Mouse (Mus musculus) brain, embryonic 18.5 days (tissue): ENCODE data around the gene Usp50.
A peak's percentile ranks its signal among the peaks of the same experiment; 100 is the strongest.

ENCODE experiments used
- DNase-seq: peaks from one replicate; pipeline ENCODE4 v3.0.0-alpha.2; 2012; ENCODE audit warnings: low read depth, low spot score

Gene Usp50

DNA sequence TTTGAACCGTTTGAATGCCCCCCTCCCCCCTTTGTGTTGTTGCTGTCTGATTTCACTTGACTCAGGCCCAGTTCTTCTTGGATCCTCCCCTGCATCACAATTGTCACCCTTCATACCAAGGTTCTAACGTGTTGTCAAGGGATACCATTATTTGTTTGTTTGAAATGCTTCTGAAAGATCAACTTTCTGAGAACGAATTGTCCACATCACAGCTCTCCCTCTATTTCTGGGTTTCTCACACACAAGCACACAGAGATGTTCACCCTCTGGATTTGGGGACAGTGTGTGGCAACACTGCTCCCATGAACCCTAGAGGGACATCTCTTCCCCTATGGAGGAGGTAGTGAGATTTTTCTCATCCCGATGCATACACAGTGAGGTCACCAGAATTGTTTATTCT is at the start of gene Usp50:
Usp50 (minus strand) TSS at position 101 of the 400 bp plus-strand sequence.
- no peak for DNase-seq

DNA sequence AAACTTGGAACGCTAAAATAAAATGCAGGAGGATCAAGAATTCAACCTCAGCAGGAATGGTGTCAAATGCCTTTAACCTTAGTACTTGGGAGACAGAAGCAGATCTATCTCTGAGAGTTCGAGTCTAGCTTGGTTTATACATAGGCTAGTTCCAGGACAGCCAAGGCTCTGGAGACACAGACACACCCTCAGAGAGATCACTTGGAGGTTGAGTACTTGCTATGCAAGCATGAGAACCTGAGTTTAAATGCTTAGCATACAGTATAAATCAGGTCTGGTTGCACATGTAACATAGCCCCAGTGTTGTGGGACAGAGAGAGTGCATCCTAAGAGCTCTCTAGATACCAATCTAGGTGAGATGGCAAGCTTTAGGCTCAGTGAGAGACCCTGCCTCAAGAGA is 34.1 kb upstream of the Usp50 start:
- no peak for DNase-seq

DNA sequence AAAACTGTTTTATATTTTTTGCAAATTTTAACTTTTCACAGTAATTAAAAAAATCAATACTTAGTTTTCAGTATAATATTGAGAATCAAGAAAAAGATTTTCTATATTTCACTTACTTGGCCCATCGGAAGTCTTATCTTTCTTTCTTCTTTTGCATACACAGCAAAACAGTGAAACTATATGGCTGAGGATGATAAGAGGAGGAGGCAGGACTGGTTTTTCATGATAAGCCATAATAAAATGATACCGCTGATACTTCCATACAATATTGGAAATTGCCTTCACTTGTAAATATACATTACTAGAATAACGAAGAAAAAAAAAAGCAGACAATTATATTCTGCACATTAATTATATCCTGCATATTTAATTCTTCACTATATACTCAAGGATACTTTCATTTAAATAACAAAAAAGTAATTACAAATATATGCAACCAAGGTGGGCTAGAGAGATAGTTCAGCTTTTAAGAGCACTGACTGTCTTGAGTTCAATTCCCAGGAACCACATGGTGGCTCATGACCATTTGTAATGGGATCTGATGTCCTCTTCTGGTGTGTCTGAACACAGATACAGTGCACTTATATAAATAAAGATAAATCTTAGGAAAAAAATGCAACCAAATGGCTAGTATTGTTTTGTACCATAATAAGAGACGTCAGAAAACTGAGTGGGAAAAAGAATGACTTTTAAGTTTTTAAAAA is 33.5 kb upstream of the Usp50 start:
- DNase-seq, result no peak

DNA sequence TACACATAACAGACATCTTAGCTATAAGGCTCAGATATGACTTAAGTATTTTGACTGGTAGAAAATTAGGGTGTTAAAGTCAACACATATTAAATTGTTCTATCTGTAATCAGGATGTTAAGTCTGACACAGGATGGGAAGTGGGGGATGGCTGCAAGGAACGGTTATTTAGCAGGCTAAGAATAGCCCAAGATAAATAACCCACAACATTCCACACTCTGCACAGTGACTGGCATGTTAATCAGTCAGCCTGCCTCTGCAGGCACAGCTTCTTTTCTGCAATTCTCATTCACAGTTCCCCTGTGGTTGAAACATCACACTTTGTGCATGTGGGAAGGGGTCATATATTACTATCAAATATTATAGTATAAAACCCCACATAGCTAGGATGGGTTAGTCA is 32.6 kb upstream of the Usp50 start:
- no peak for DNase-seq

DNA sequence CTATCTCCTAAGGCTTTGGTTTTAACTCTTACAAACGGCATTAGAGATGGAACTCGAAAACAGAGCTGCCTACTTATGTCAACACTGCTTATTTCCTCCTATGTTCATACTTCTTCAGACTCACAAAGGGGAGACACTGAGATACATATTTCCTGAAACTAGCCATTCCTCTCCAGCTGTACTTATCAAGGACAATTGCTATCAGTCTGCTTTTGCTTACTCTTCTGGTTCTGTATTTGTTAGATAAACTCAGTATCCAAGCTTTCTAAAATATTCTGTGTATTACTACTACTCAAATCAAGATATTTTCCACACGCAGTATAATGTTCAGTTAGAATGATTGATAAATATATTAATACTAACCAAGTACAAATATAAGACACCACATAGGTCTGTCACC is 18.7 kb upstream of the Usp50 start:
- no peak for DNase-seq

DNA sequence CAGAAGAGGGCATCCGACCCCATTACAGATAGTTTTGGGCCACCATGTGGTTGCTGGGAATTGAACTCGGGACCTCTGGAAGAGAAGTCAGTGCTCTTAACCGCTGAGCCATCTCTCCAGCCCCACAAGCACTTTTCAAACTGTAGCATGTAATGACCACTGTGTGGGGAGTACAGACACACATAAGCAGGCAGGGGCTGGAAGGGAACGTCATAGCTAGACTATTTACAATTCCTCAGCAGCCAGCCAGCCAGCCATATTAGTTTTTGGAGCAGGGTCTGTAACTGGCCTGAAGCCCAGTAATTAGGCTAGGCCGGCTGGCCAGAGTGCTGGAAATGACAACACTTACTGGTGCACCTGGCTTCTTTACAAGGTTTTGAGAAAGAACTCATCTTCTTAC is 15.2 kb upstream of the Usp50 start:
- DNase-seq, result no peak

DNA sequence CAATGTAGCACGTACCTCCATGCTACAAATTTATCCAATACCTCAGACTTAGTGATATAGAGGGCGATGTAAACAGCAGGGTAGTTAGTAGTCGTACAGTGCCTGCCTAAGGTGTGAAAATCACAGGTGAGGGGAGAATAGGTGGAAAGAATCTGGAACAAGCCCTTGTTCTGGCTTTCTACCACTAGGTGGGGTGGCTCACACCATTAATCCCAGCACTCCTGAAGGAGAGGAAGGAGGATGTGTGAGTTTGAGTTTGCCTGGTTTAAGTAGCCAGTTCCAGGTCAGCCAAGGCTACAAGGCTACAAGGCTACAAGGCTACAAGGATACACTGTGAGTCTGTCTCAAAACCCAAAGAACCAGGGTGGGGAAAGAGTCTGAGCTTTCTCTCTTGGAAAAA is 12.4 kb upstream of the Usp50 start:
- no peak for DNase-seq

DNA sequence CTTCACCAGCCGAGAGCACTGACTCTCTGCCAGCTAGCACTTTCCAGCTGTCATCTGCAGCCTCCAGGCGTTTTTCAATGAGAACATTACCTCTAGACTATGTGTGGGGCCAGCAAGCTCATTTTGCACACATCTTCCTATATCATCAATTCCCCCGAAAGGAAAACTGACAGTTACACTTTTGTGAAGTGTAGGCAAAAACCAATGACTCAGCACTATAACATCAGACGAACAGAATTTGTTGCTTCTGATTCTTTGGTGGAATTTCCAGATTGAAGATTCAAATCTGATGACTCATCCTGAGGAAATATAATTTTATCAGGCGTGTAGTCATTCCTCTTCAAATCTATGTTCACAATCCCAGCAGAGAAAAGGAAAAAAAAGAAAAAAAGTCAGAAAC is 9.3 kb upstream of the Usp50 start:
- no peak for DNase-seq

DNA sequence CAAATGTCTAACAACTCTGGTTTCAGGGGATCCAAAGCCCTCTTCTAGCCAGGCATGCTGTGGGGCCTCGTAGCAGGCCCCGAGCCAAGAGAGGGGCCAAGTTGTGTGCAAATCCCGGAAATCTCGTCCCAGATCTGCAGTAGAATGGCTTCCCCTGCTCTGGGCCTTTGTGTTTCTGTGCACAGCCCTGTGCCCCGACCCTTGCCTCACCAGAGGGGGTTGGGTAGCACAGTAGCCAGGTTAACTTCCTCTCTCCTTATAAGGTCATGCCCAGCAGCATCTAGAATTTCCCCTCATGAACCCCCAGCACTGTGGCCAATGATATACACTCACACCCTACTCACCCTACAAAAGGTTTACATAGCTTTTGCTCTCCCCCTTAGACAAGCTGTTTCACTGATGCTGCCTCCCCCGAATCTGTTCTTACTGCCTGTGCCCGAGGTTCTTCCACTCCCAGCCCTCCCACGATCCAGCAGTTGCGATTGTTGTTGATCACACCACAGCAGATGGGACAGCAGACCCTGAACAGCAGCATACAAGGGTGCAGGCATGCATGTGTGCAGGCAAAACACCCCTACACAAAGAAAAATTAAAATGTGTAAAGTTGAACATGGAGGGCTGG is 4.6 kb upstream of the Usp50 start:
- no peak for DNase-seq

DNA sequence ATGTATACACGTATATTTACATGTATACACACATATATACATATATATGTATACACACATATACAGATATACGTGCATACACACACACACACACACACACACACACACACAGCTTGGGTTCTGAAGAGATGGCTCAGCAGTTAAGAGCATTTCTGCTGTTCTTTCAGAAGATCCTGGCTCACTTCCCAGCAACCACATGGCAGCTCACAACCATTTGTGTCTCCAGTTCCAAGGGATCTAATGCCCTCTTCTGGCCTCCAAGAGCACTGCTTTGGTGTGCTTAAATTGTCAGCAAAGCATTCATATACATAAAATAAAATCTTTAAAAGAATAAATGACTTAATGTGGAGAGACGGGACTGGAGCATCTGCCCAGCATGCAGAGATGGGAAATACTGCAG is 837 bp downstream of the Usp50 start:
- peak; percentile 66 for DNase-seq

DNA sequence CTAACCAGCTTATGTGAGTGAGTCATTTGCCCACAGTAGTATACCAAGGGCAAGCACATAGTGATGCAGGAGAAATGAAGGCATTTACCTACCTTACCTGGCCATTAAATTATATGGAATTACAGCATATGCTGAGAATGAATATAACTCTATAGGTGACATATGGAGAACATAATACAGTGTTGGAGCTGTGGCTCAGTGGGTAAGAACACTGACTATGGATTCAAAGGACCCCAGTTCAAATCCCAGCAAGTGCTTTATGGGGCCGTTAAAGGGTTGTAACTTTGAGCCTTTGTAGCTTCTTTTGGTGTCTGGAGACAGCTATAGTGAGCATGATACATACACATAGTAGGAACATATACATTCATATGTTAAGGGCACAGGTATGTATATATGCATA is 1.8 kb downstream of the Usp50 start:
- DNase-seq, result no peak

DNA sequence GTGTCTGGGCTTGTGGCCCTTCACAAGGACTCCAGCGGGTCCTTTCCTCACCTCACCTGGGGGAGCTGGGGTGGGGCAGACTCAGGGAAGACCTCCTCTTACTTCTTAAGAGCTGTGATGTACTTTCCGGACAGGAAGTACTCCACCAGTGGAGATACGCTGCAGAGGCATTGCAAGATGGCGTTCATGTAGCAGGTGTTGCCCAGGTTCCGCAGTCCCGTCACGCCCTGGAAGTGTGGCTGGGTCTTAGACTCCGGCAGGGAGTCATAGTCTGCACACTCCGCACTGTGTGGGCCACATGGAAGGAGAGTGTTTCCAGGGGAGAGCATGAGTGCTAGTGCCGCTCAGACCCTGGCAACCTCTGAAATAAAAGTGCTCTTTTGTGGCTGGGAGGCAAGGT is 3.0 kb downstream of the Usp50 start:
- no peak for DNase-seq

DNA sequence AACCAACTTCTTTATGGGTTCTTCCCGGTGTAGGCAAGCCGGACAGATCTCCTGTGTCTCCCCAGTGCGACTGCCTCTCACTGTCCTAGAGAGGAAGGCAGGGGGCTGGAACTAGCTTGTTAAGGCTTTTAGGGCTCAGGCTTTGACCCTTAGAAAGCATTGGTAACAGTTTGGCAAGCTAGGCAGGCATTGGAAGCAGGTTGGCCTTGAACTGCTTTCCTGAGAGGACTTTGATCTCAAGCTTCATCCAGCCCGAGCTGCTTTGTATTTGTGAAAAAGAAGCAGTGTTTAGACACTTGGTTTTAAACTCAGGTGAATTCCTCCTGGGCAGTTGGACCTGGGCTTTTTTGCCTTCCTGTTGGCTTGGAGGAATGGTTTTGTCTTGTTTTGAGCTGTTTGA is 4.5 kb downstream of the Usp50 start:
- DNase-seq, result no peak

DNA sequence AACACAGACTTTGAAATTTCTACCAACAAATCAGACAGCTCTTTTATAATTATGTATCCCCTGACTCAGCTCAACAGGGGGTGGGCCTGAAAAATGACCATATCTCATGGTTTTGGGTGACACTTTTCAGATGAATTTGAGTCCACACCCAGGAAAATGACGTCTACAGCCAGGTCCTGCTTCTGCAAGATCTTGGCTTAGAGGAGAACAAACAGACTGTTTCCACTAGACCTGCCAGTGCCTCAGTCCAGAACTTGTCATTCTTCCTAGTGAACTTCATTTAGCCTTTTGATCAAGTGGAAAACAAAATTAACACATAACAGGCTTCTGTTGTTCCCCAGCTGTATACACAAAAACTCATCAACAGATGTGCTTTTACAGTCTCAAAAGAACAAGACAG is 6.9 kb downstream of the Usp50 start:
- DNase-seq, result no peak

DNA sequence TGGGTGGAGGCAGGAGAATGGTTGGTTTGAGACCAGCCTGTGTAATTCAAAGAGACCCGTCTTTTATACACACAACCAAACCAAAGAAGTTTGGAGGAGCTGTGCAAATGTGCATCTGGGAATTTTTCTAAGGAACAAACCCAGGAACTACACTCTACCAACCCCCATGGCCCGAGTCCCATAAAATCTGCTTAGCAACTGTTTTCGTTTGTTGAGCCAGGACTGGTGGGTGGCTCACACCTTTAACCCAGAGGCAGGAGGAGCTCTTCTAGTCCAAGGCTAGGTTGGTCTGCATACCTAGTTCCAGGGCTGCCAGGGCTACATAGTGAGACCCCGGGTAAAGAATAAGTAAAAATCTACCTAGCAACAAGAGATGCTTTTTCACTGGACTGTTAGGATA is 7.3 kb downstream of the Usp50 start:
- DNase-seq, result no peak

DNA sequence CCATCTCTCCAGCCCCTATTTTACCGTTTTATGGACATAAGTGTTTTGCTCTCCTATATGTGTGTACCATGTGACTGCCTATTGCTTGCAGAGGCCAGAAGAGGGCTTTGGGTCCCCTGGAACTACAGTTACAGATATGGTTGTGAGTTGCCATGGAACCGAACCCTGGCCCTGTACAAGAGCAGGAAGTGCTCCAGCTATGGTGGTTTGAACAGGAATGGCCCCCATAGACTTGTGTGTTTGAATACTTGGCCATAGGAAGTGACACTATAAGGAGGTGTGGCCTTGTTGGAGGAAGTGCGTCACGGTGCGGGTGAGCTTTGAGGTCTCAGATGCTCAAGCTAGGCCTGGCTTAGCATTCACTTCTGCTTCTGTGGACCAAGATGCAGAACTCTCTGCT is 11.1 kb downstream of the Usp50 start:
- no peak for DNase-seq

DNA sequence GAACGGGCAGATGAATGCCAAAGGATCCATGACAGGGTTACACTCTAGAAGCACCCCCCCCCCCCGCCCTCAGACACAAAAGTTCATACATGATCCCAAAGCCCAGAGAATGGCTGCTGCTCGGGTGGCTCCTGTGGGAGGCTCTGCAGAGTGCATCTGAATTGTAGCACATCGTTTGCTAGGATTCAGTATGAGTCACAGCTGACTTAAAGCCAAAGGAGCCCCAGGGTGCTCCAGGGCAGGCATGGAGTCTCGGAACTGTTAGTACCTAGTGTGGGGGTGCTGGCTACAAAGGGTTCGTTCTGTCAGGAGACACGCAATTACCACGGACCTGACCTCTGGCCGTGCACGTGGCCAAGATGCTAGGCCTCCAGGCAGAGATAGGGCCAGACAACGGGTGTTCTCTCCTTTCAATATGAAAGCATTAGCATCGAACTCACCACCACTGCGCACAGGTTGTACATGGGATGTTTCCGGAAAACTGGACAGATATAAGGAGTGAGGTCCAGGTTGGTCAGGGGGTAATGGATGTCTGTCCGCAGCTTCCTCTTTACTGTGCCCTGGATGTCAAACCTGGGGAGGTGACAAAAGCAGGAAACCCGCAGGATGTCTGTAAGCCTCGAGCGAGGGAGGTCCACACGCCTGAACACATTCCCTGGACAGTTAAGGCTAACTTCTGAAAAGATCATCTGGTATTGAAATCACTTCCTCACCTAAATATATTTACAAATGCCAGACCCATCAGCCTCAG is 13.7 kb downstream of the Usp50 start:
- DNase-seq, result no peak

DNA sequence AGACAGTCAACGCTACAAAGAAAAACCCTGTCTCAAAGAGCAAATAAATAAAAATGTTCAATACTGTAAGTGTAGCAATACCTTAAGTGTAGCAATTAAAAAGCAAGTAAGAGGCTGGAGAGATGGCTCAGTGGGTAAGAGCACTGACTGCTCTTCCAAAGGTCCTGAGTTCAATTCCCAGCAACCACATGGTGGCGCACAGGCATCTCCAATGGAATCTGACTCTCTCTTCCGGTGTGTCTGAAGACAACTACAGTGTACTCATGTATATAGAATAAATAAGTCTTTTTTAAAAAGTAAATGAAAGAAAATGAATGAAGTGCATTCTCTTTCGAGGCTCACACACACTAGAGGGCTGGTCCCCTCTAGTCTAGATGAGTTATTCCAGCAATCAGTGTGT is 15.1 kb downstream of the Usp50 start:
- no peak for DNase-seq

DNA sequence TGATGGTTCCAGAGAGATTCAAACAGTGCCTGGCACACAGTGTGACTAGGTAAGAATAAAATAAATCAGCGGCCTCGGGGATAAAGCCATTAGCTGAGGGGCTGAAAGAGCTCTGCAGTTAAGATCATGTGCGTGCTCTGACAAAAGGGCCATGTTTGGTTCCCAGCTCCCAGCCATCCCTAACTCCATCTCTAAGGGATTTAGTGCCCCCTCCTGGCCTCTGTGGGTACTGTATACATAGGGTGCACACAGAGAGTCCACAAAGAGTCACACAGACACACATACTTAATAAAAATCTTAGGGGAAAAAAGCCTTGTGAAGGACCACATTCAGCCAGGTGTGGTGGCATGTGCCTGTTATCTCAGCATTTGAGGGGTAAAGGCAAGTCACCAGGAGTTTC is 15.7 kb downstream of the Usp50 start:
- DNase-seq, result no peak

DNA sequence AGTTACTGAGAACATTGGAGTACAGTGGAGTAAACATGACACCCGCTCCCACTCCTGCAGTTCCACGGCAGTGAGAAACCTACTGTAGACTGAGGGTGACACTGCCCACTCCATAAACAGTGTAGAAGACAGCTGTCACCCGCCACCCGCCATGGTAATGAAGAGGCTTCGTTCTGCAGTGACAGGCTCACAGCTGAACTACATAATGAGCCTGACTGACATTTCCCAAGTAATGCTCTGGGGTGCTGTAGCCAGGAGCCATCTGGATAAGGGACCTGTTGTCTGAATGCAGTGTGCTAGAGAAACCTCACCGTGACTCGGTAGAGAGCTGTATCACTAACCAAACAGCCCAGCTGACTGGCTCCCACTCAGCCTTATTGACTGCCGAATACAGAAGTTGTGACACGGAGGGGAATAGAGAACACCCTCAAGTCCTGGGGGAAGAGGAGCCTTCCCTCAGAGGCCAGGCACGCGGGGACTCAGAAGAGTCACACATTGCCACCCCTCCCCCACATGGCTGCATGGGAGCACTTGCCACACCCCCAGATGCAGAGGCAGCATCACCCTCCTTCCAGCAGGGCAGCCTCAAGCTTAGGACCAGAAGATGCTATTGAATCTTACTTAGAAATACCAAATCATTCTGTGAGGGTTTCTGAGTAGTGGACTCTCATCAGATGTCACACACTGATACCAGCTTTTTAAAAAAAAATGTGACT is 17.2 kb downstream of the Usp50 start:
- peak; percentile 4 for DNase-seq

DNA sequence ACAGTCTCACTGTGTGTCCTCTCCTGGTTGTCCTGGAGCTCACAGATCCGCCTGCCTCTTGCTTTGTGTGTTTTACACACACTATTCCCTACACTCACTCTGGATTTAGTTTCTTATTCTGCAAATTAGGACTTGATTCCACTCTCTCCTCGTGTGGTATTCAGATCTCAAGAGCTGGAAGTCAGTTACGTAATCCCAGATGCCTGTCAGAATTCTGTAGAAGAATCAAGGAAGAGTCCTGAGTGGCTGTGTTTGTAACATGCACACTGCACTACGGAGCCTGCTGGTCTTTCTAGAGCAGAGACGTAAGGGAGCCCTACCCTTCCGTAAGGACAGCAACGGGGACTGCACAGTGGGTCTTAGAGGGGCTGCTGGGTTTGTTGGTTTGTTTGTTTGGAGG is 23.9 kb downstream of the Usp50 start:
- no peak for DNase-seq

DNA sequence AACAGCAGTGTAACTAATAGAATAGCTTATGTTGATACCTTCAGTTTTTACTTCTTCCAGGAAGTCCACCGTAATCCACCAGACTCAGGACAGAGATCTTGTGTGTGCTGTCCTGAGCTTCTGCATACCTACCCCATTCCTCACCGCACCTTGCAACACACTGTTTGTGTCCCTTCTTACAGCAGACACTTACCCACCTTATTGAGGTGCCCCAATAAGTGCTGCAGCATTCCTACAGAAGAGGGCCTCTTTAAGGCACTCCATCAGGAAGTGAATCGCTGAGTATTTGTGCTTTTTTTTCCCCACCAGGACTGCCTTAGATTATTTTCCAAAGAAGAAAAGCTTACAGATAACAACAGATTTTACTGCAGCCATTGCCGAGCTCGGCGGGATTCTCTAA is 27.6 kb downstream of the Usp50 start:
- DNase-seq, result no peak
